Comparison of ENCODE assay signal across 8 mouse cellular contexts in the genomic region with DNA sequence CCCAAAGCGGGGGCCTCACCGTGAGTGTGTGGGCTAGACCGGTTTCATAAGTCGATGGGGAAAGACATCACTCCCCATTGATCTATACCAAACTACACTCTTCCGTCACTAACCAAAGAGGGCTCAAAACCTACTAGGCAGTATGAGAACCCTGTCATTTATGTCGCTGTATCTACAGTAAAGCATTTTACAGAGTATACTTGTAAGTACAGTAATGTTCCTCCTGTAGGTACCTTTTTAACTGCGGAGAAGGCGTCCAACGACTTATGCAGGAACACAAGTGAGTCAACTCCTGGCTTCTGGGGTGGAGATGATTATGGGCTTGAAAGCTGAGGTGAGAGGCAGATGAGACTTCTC. TPM values are rescaled to one million over a fixed set of nuclear protein-coding genes. Genes with fewer than 3 reads are reported as not detected.
DNase-seq lines count a peak whose midpoint lies in the region; ATAC-seq lines count a peak whose summit lies in the region.

No protein-coding gene starts in this region.

- peaks cover 10% of the 10 kb centered on the region for H3K27me3 ChIP-seq in heart, embryonic 12.5 days (replicated peaks)
- H3K27me3 ChIP-seq in forebrain, embryonic 12.5 days, result no peaks in the 10 kb centered on the region
- H3K27me3 ChIP-seq in liver, embryonic 15.5 days, result peaks cover 21% of the 10 kb centered on the region

- WGBS in heart, embryonic 12.5 days, result 7% methylated on average over 9 of the region's 9 CpGs
- 17% methylated on average over 9 of the region's 9 CpGs for WGBS in forebrain, embryonic 12.5 days
- 4% methylated on average over 9 of the region's 9 CpGs for WGBS in liver, embryonic 15.5 days (ENCODE audit: insufficient replicate concordance)

- peak overlapping the region; percentile 93 for H3K4me2 ChIP-seq in heart, embryonic 12.5 days
- peak overlapping the region; percentile 84 for H3K4me2 ChIP-seq in forebrain, embryonic 12.5 days
- peak overlapping the region; percentile 83 for H3K4me2 ChIP-seq in liver, embryonic 15.5 days

- H3K9me3 ChIP-seq in heart, embryonic 12.5 days (replicated peaks), result no peaks in the 10 kb centered on the region
- H3K9me3 ChIP-seq in forebrain, embryonic 12.5 days, result no peaks in the 10 kb centered on the region
- H3K9me3 ChIP-seq in liver, embryonic 15.5 days (replicated peaks), result no peaks in the 10 kb centered on the region

- peak overlapping the region; percentile 89 for H3K9ac ChIP-seq in heart, embryonic 12.5 days
- H3K9ac ChIP-seq in forebrain, embryonic 12.5 days, result peak overlapping the region; percentile 79
- peak overlapping the region; percentile 79 for H3K9ac ChIP-seq in liver, embryonic 15.5 days

- DNase-seq in heart, postnatal 14 days, result no peak
- no peak for DNase-seq in retina, embryonic 14.5 days (ENCODE audit: low spot score)
- no peak for DNase-seq in cerebellum, adult 18-20 months
- DNase-seq in adrenal gland, postnatal 36 days, result no peak

- peaks cover 34% of the 10 kb centered on the region for H3K36me3 ChIP-seq in heart, embryonic 12.5 days
- H3K36me3 ChIP-seq in forebrain, embryonic 12.5 days (replicated peaks), result peaks cover 29% of the 10 kb centered on the region
- peaks cover 26% of the 10 kb centered on the region for H3K36me3 ChIP-seq in liver, embryonic 15.5 days (replicated peaks)

- H3K27ac ChIP-seq in heart, embryonic 12.5 days (ENCODE audit: poor library complexity, severe bottlenecking), result no peak overlapping the region
- no peak overlapping the region for H3K27ac ChIP-seq in forebrain, embryonic 12.5 days
- H3K27ac ChIP-seq in liver, embryonic 15.5 days (replicated peaks), result no peak overlapping the region

- ATAC-seq in heart, embryonic 12.5 days (ENCODE audit: insufficient number of reproducible peaks, low FRiP score), result no peak
- peak; percentile 3 for ATAC-seq in CD4-positive, CD25-positive, alpha-beta regulatory T cell, adult 4 months
- no peak for ATAC-seq in forebrain, embryonic 12.5 days (ENCODE audit: low FRiP score)
- ATAC-seq in liver, embryonic 15.5 days (ENCODE audit: insufficient read depth), result no peak

- peaks cover 13% of the 10 kb centered on the region for H3K4me1 ChIP-seq in heart, embryonic 12.5 days (replicated peaks)
- H3K4me1 ChIP-seq in forebrain, embryonic 12.5 days, result peaks cover 17% of the 10 kb centered on the region
- H3K4me1 ChIP-seq in liver, embryonic 15.5 days (replicated peaks), result peaks cover 19% of the 10 kb centered on the region

- H3K4me3 ChIP-seq in heart, embryonic 12.5 days, result peak overlapping the region; percentile 96
- peak overlapping the region; percentile 90 for H3K4me3 ChIP-seq in forebrain, embryonic 12.5 days (replicated peaks)
- peak overlapping the region; percentile 92 for H3K4me3 ChIP-seq in liver, embryonic 15.5 days (replicated peaks)

- intact Hi-C loops in heart, postnatal 14 days (cut with DNase I), result no loop called here

RNA-seq across cellular contexts. Expression of a gene that starts 0.6 kb away (rescaled TPM):
- 25.2 and 25.7 TPM in 2 replicates for polyA plus RNA-seq in heart, embryonic 12.5 days (2016; fragmentation: Nextera tagmentation; extraction: Ambion mirVana)
- 10 to 100 TPM; 19.5 to 21.3 TPM for total RNA-seq in heart, postnatal 14 days (2021)
- 10 to 100 TPM in 1 of 2 experiments, 1 to 10 TPM in 1; 8.2 to 10.9 TPM for polyA plus RNA-seq in CD4-positive, CD25-positive, alpha-beta regulatory T cell, adult 4 months (2017; shearing (Covaris generic))
- 34.8 and 38.9 TPM in 2 replicates for polyA plus RNA-seq in forebrain, embryonic 12.5 days (2016; fragmentation: Nextera tagmentation; extraction: Ambion mirVana)
- 14.2 and 14.4 TPM in 2 replicates for polyA plus RNA-seq in liver, embryonic 15.5 days (2015; fragmentation: Nextera tagmentation; extraction: Ambion mirVana)
- total RNA-seq in adrenal gland, postnatal 36 days (2021), result 10 to 100 TPM; 40.4 to 62.4 TPM
